Mouse (Mus musculus) intestine, embryonic 14.5 days (tissue): ENCODE measurements around the gene C2cd4a. TPM values are rescaled to one million over a fixed set of nuclear protein-coding genes. Genes with fewer than 3 reads are reported as not detected.
A peak's percentile ranks its signal among the peaks of the same experiment; 100 is the strongest.

Source experiments
- ATAC-seq: fragments of 200-750 bp; cut with Nextera tagmentation; replicated peaks from 2 replicates; pipeline ENCODE4 v1.8.0; 2017; ENCODE audit warnings: low read depth, moderate number of reproducible peaks, moderate TSS enrichment, moderate library complexity; ENCODE audit not compliant: low FRiP score, low TSS enrichment
- DNase-seq: peaks from one replicate; pipeline ENCODE4 v3.0.0-alpha.2; 2018; ENCODE audit warnings: low spot score
- H3K27ac ChIP-seq: fragments of 300-500 bp; sonication (generic); 2 replicates; pipeline ENCODE4 v1.5.1; 2014; ENCODE audit warnings: low read depth, mild to moderate bottlenecking, control low read depth
- H3K27me3 ChIP-seq: fragments of 300-500 bp; sonication (generic); replicated peaks from 2 replicates; pipeline ENCODE4 v1.6.1; 2014; ENCODE audit warnings: low read length, control low read depth; ENCODE audit not compliant: control insufficient read depth, insufficient read depth
- H3K36me3 ChIP-seq: fragments of 300-500 bp; sonication (generic); 2 replicates; pipeline ENCODE4 v1.6.1; 2014; ENCODE audit warnings: low read length, control low read depth; ENCODE audit not compliant: control insufficient read depth, insufficient read depth
- H3K4me1 ChIP-seq: fragments of 300-500 bp; sonication (generic); replicated peaks from 2 replicates; pipeline ENCODE4 v1.6.1; 2014; ENCODE audit warnings: low read length, control low read depth, mixed read lengths; ENCODE audit not compliant: control insufficient read depth, insufficient read depth
- H3K4me2 ChIP-seq: fragments of 300-500 bp; sonication (generic); 2 replicates; pipeline ENCODE4 v1.6.1; 2014; ENCODE audit warnings: low read length
- H3K4me3 ChIP-seq: fragments of 300-500 bp; sonication (generic); 2 replicates; pipeline ENCODE4 v1.5.1; 2014; ENCODE audit warnings: low read depth, low read length, control low read depth, mixed read lengths
- H3K9ac ChIP-seq: fragments of 300-500 bp; sonication (generic); 2 replicates; pipeline ENCODE4 v1.6.1; 2014; ENCODE audit warnings: mild to moderate bottlenecking, low read length
- H3K9me3 ChIP-seq: fragments of 300-500 bp; sonication (generic); 2 replicates; pipeline ENCODE4 v1.6.1; 2016; ENCODE audit warnings: low read length, control low read depth; ENCODE audit not compliant: control insufficient read depth
- WGBS: fragments of 180-500 bp; shearing (Covaris S2); extraction: QIAGEN DNeasy Blood & Tissue Kit; methylation state at CpG from one replicate; pipeline ENCODE4 v1.1.7; 2014; 5-methylcytosine and 5-hydroxymethylcytosine counted together
- polyA plus RNA-seq: library from polyadenylated mRNA; unstranded; fragments of >200 nt; fragmentation: Nextera tagmentation; extraction: Ambion mirVana; gene quantifications from 2 replicates; pipeline ENCODE4 v1.2.1, GENCODE M21; 2014

The C2cd4a gene
- polyA plus RNA-seq, 1 experiment from 2014 or later, result 1.6 TPM

DNA sequence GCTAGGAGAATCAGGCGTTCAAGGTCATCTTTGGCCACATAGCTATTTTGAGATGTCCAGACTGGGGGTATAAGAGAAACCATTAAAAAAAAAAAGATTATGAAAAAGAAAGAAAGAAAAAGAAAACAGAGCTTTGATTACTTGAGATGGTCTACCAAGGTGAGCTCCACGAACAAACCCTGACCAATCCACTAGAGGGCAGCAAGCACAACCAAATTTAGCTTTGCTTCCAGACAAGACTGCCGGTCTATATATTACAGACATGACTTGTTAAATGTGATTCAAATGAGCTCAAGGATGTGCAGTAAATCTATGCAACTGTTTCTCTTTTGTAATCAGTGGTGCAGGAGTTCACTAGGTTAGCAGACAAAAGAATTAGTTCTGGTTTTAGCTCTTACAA is 3.9 kb downstream of the C2cd4a start:
- Histone ChIP-seq H3K9ac (no peak overlapping the region), H3K4me3 (no peak overlapping the region), H3K9me3 (0 out of 2 replicates have a peak, but pooled peaks cover 3% of the 10 kb centered on the region), H3K4me2 (no peak overlapping the region), H3K27ac (no peak overlapping the region), H3K27me3 (peaks cover 23% of the 10 kb centered on the region; the same call in 1 of the 2 replicates), H3K36me3 (no peaks in the 10 kb centered on the region), H3K4me1 (peaks cover 14% of the 10 kb centered on the region; the same call in 1 of the 2 replicates)
- no peak for ATAC-seq
- 14% methylated on average over 3 of the region's 3 CpGs for WGBS
- peak; percentile 74 for DNase-seq

DNA sequence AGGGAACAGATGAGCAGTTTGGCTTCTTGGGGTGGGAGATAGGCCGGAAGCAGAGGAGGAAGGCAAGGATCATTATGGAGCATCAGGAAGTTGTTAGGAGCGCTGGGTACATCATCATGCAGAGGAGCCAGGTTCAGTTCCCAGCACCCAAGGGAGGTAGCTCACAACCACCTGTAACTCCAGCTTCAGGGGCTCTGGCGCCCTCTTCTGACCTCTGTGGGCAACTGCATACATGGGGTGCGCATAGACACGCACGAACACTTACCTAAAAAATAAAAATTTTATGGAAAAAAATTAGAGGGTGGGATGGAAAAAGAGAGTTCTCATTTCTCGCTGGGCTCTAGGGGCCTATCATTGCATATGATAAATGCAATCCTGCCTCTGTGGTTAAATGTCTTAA is 6.6 kb downstream of the C2cd4a start:
- H3K27me3 ChIP-seq, result peaks cover 13% of the 10 kb centered on the region; the same call in 1 of the 2 replicates
- no peaks in the 10 kb centered on the region for H3K36me3 ChIP-seq
- no peak overlapping the region for H3K4me2 ChIP-seq
- no peak overlapping the region for H3K9ac ChIP-seq
- no peak overlapping the region for H3K27ac ChIP-seq
- no peak for ATAC-seq
- no peak for DNase-seq
- 0 out of 2 replicates have a peak, but pooled peaks cover 3% of the 10 kb centered on the region for H3K9me3 ChIP-seq
- H3K4me1 ChIP-seq, result 0 out of 2 replicates have a peak, but pooled peaks cover 5% of the 10 kb centered on the region
- no peak overlapping the region for H3K4me3 ChIP-seq
- 85% methylated on average over 7 of the region's 7 CpGs for WGBS

DNA sequence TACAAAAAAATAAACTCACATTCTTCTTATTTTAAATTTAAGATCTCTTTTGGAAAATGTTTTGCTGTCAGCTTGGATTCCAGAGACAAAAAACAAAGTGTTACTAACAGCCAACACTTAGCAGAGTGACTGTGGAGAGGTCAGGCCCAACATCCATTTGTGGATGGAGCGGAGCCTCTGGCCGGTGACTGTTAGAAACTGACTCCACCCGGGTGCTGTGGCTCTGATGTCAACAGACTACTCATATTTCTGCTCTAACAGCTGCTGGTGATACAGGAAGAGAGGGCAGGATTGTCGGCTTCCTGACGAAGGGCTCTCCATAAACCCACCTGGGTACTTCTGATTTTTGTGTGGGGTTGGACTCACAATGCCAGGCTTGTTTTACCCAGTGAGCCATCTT is 9.0 kb downstream of the C2cd4a start:
- DNase-seq (no peak), ATAC-seq (no peak)
- Histone ChIP-seq H3K9ac (no peak overlapping the region), H3K27me3 (no peaks in the 10 kb centered on the region), H3K36me3 (no peaks in the 10 kb centered on the region), H3K4me2 (no peak overlapping the region), H3K4me1 (no peaks in the 10 kb centered on the region), H3K4me3 (no peak overlapping the region), H3K27ac (no peak overlapping the region), H3K9me3 (0 out of 2 replicates have a peak, but pooled peaks cover 3% of the 10 kb centered on the region)
- whole genome bisulfite sequencing, result 47% methylated on average over 5 of the region's 5 CpGs

DNA sequence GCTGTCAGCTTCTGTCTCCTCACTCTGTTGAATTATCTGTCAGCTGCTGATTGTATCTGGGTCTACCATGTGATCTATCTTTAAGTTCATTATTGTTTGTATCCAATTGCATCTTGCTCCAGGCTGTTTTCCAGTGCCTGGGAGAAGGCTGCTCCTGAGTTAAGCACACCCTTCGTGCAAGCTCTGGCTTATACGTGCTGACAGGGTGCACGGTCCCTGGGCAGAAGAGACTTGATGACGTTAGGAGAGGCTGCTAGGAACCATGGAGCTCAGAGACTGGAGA is 13.5 kb downstream of the C2cd4a start:
- DNase-seq (no peak), ATAC-seq (no peak)
- Histone ChIP-seq H3K4me2 (no peak overlapping the region), H3K9ac (no peak overlapping the region), H3K4me1 (peaks cover 9% of the 10 kb centered on the region; the same call in 1 of the 2 replicates), H3K9me3 (no peaks in the 10 kb centered on the region), H3K27me3 (no peaks in the 10 kb centered on the region), H3K36me3 (no peaks in the 10 kb centered on the region), H3K27ac (no peak overlapping the region), H3K4me3 (no peak overlapping the region)
- 81% methylated on average over 4 of the region's 4 CpGs for WGBS

DNA sequence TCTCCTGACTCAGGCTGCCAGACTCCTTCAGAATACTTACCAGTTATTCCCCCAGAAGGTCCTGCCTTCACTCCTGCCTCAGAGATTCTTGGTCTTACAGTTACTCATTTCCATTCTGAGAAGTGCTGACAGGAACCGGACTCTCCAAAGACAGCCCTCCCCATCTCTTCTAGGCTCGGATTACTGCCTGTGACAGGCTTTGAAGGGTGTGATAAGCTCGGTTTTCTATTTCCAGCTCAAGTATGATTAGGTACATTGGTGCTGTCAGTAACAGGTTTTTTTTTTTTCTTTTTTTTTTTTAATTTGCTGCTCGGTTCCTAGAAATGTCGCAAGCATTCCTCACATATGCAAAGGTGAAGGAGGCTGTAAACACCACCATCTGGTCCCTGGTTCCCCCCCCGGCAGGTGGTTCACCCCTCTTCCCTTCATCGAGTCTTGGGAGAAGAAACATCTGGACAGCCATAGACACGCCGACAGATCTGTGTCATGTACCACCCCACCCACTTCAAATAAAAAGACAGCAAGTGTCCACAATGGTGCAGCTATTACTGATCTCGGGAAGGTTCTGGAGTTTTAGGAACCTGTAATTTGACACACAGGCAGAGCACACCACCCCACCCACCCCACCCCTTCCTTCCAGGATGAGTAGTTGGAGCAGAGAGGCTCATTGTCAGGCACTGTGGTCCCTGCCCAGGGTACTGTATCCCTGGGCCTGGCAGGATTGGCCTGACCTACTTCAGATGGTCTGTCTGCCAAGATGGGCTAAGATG is 14.0 kb downstream of the C2cd4a start:
- Histone ChIP-seq H3K4me2 (no peak overlapping the region), H3K9me3 (no peaks in the 10 kb centered on the region), H3K27ac (no peak overlapping the region), H3K27me3 (no peaks in the 10 kb centered on the region), H3K9ac (no peak overlapping the region), H3K4me1 (peaks cover 10% of the 10 kb centered on the region; the same call in 1 of the 2 replicates), H3K4me3 (no peak overlapping the region), H3K36me3 (no peaks in the 10 kb centered on the region)
- 29% methylated on average over 10 of the region's 10 CpGs for WGBS
- no peak for DNase-seq
- no peak for ATAC-seq

DNA sequence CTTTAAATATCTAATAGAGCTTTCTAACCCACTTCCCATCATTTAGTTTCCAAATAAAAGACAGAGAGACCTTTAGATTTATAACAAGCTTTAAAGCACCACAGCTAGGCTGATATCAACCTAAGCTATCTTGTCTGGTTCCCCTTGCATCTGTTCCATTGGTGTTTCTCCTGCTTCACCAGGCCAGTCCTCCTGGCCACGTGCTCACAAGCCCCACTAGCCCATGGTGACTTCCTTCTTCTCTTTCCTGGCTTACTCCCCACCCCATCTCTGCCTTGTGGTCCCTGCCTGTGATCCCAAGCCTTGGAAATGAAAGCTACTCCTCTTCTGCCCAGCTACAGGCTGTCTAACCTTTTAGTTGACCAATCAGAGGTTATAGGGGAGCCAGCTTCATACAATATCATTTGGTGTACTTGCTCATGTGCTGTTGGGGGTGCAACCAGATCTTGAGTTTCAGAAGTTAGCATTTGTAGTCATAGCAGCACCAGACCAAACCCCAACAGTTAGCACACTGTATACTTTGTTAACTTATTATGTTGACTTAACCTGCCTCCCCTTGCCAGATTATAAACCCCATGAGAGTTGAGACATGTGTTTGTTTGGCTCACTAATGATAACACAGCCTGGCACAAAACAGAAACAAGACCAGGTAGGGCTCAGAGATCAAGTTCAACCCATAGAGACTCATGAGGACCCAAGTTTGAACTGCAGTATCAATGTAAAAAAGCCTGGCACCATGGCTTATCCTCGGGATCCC is 15.8 kb downstream of the C2cd4a start:
- no peaks in the 10 kb centered on the region for H3K27me3 ChIP-seq
- H3K4me2 ChIP-seq, result no peak overlapping the region
- H3K4me3 ChIP-seq, result no peak overlapping the region
- DNase-seq, result no peak
- 69% methylated on average over 2 of the region's 2 CpGs for WGBS
- ATAC-seq, result no peak
- H3K4me1 ChIP-seq, result peaks cover 10% of the 10 kb centered on the region; the same call in 1 of the 2 replicates
- H3K9ac ChIP-seq, result no peak overlapping the region
- no peaks in the 10 kb centered on the region for H3K36me3 ChIP-seq
- no peak overlapping the region for H3K27ac ChIP-seq
- no peaks in the 10 kb centered on the region for H3K9me3 ChIP-seq

DNA sequence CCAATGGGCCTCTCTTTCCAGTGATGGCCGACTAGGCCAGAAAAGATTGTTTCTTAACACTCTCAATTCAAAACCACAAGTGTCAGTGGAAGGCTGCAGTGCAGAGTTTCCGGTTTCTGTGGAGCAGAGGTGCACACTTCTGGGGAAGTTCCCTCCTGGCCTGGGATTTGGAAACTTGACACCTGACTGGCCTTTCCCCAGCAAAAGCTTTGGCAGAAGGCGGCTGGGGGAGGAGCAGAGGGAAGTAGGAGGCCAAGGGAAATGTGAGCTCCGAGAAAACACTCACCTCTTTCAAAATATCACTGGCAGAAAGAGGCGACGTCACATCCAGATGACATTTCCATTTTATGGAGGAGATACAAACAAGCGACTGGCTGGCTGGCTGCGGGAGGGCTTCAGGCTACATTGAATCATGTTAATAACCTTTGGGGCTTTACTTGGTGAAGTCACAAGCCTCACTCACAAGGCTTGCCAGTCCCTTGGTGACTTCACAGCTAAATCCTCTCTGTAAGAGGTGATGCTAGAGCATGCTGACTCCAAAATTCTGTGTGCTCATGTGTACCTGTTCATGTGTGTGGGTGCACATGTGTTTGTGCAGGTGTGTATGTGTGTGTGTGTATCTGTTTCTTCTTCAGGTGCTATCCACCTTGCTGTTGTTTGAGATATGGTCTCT is 18.3 kb downstream of the C2cd4a start:
- peaks cover 10% of the 10 kb centered on the region; the same call in 1 of the 2 replicates for H3K4me1 ChIP-seq
- WGBS, result 8% methylated on average over 8 of the region's 8 CpGs
- H3K9me3 ChIP-seq, result no peaks in the 10 kb centered on the region
- DNase-seq (peak; percentile 78), ATAC-seq (no peak)
- H3K36me3 ChIP-seq, result no peaks in the 10 kb centered on the region
- H3K4me2 ChIP-seq, result peak overlapping the region; percentile 12; the same call in 1 of the 2 replicates
- peak overlapping the region; percentile 33 for H3K27ac ChIP-seq
- no peak overlapping the region for H3K9ac ChIP-seq
- H3K27me3 ChIP-seq, result no peaks in the 10 kb centered on the region
- no peak overlapping the region for H3K4me3 ChIP-seq

DNA sequence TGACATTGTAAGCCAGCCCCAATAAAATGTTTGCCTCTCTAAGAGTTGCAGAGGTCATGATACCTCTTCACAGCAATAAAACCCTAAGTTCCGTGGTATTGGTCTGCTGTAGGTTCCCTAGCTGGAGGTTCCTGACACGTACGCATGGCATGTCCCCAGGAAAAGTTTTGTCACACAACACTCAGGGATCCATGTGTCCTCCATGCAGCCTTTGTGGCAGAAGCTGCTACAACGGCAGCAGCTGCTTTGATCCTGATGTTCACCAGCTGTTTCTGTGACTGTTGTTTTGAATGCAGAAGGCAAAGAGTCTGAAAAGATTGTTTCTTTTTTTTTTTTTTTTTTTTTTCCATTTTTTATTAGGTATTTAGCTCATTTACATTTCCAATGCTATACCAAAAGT is 19.0 kb downstream of the C2cd4a start:
- H3K27ac ChIP-seq, result no peak overlapping the region; the same call in 1 of the 2 replicates
- no peak overlapping the region for H3K4me3 ChIP-seq
- WGBS, result 58% methylated on average over 4 of the region's 4 CpGs
- DNase-seq (no peak), ATAC-seq (no peak)
- no peak overlapping the region for H3K9ac ChIP-seq
- H3K27me3 ChIP-seq, result no peaks in the 10 kb centered on the region
- H3K9me3 ChIP-seq, result no peaks in the 10 kb centered on the region
- no peaks in the 10 kb centered on the region for H3K36me3 ChIP-seq
- no peak overlapping the region for H3K4me2 ChIP-seq
- H3K4me1 ChIP-seq, result peaks cover 10% of the 10 kb centered on the region; the same call in 1 of the 2 replicates
